In the genomic region with DNA sequence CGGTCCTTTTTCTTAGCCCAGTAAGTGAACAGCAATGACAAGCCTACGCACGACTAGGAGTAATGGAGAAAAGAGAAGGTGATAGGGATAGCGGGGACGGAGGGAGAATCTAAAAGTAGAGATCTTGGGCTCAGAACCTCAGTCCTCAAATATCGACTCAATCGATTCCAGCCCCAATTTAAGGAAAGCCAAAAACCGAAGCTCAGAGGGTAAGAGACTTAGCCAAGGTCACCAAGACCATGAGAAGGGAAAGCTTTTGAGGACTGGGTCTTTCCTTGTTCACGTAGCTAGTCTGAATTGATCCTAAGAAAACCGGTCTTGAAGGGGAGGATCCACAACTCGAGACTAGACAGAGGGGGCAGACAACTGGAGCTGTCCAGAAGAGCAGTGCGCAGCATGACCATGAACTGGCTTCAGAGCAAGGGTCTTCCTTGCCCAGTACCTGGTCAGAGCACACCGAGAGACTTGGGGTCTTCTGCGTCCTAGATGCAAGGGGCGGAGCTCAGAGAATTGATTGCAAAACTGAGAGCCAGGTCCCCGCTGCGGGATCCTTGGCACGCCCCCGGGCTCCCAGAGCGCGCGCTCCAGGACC, we compare ENCODE assay signal across 10 mouse cellular contexts. TPM values are rescaled to one million over a fixed set of nuclear protein-coding genes. Genes with fewer than 3 reads are reported as not detected.
A peak's percentile ranks its signal among the peaks of the same experiment; 100 is the strongest.
DNase-seq lines count a peak whose midpoint lies in the region; ATAC-seq and TF ChIP-seq lines count a peak whose summit lies in the region.
"Had no signal": no experiment of that assay in that cellular context is flagged by ENCODE, and none has a peak within 500 bp of the region (broad histone marks: within the 10 kb centered on the region; RNA-seq: fewer than 3 reads in every experiment).

No protein-coding gene starts in this region.

- H3K36me3 ChIP-seq in heart, embryonic 14.5 days (ENCODE audit: control insufficient read depth, insufficient read depth, low read length) = no peaks in the 10 kb centered on the region
- H3K36me3 ChIP-seq in hindbrain, embryonic 10.5 days = no peaks in the 10 kb centered on the region
- no peaks in the 10 kb centered on the region for H3K36me3 ChIP-seq in midbrain, embryonic 11.5 days (ENCODE audit: control insufficient read depth, insufficient read depth, low read length)
- H3K36me3 ChIP-seq: G1E had no signal

- under 1% methylated on average over 22 of the region's 22 CpGs for WGBS in heart, embryonic 14.5 days
- WGBS in hindbrain, embryonic 10.5 days = under 1% methylated on average over 22 of the region's 22 CpGs
- WGBS in midbrain, embryonic 11.5 days = under 1% methylated on average over 22 of the region's 22 CpGs

- peak overlapping the region; percentile 89 for H3K4me2 ChIP-seq in heart, embryonic 14.5 days (ENCODE audit: low read length)
- peak overlapping the region; percentile 94 for H3K4me2 ChIP-seq in midbrain, embryonic 11.5 days

- peak overlapping the region; percentile 64 to 86 for H3K4me3 ChIP-seq in heart, embryonic 14.5 days (ENCODE audit: control insufficient read depth in 1 of 2, insufficient read depth in 1 of 2, low read depth in 1 of 2, low read length in 2 of 2)
- peak overlapping the region; percentile 84 for H3K4me3 ChIP-seq in hindbrain, embryonic 10.5 days
- H3K4me3 ChIP-seq in midbrain, embryonic 11.5 days (ENCODE audit: low read depth, low read length) = peak overlapping the region; percentile 58

- H3K4me1 ChIP-seq in heart, embryonic 14.5 days (ENCODE audit: control insufficient read depth in 2 of 2, insufficient read depth in 2 of 2, low read length in 2 of 2) = peaks cover 5 to 6% of the 10 kb centered on the region in 2 experiments
- peaks cover 24% of the 10 kb centered on the region for H3K4me1 ChIP-seq in hindbrain, embryonic 10.5 days (replicated peaks)
- H3K4me1 ChIP-seq in midbrain, embryonic 11.5 days (ENCODE audit: control insufficient read depth, insufficient read depth, low read length) = peaks cover 3% of the 10 kb centered on the region; the same call in 1 of the 2 replicates

- DNase-seq in heart, postnatal 14 days = no peak
- DNase-seq in brain, embryonic 14.5 days (ENCODE audit: low read depth) = peak; percentile 57
- no peak for DNase-seq in hindbrain, embryonic 10.5 days (ENCODE audit: low spot score)
- DNase-seq in midbrain, embryonic 11.5 days (ENCODE audit: low spot score, missing footprints) = peak; percentile 97
- no peak for DNase-seq in right cerebral cortex, adult 18-20 months
- no peak for DNase-seq in thymus, postnatal 25 days
- no peak for DNase-seq in cerebellum, postnatal 14 days

- no peak; the same call in 1 of the 2 replicates for ATAC-seq in heart, embryonic 14.5 days (ENCODE audit: insufficient number of reproducible peaks, insufficient read depth, low FRiP score, low read depth)
- no peak; the same call in 1 of the 2 replicates for ATAC-seq in midbrain, embryonic 11.5 days (ENCODE audit: low FRiP score)

- no peak overlapping the region for H3K27ac ChIP-seq in heart, embryonic 14.5 days (replicated peaks in 1 of 2; ENCODE audit: control insufficient read depth in 1 of 2, insufficient read depth in 1 of 2, low read depth in 2 of 2, low read length in 2 of 2)
- peak overlapping the region; percentile 88 for H3K27ac ChIP-seq in hindbrain, embryonic 10.5 days
- no peak overlapping the region for H3K27ac ChIP-seq in midbrain, embryonic 11.5 days (ENCODE audit: low read depth, low read length)

- intact Hi-C loops in heart, postnatal 14 days (cut with DNase I) = loop anchor here (10.0 kb wide), 1 partner anchor 748 kb away; no protein-coding TSS in a partner anchor

- no peak for TF ChIP-seq CTCF in brain, embryonic 14.5 days (IDR thresholded peaks at IDR 0.05; ENCODE audit: borderline replicate concordance, extremely low read depth, insufficient read depth, insufficient read length)

- no peaks in the 10 kb centered on the region for H3K9me3 ChIP-seq in heart, embryonic 14.5 days (ENCODE audit: control insufficient read depth, low read length)
- H3K9me3 ChIP-seq in hindbrain, embryonic 10.5 days = no peaks in the 10 kb centered on the region
- no peaks in the 10 kb centered on the region for H3K9me3 ChIP-seq in midbrain, embryonic 11.5 days (ENCODE audit: control insufficient read depth, low read length)

- TF ChIP-seq POLR2A in brain, embryonic 14.5 days (IDR thresholded peaks at IDR 0.05; ENCODE audit: borderline replicate concordance, extremely low read depth, insufficient read depth, insufficient read length, poor library complexity, severe bottlenecking) = no peak

- H3K27me3 ChIP-seq in heart, embryonic 14.5 days (ENCODE audit: control insufficient read depth, insufficient read depth, low read length) = peaks cover 53% of the 10 kb centered on the region
- peaks cover 51% of the 10 kb centered on the region for H3K27me3 ChIP-seq in hindbrain, embryonic 10.5 days (ENCODE audit: insufficient read depth, poor library complexity, severe bottlenecking)
- peaks cover 19% of the 10 kb centered on the region for H3K27me3 ChIP-seq in midbrain, embryonic 11.5 days (ENCODE audit: control insufficient read depth, insufficient read depth, low read length)

- peak overlapping the region; percentile 60 for H3K9ac ChIP-seq in heart, embryonic 14.5 days (ENCODE audit: low read length)
- peak overlapping the region; percentile 86 for H3K9ac ChIP-seq in midbrain, embryonic 11.5 days (ENCODE audit: low read length)

RNA-seq across cellular contexts. Expression of gene Astn2, which starts 1.2 kb away (rescaled TPM):
- 0.61 and 0.67 TPM in 2 replicates for polyA plus RNA-seq in heart, embryonic 14.5 days (2014; fragmentation: Nextera tagmentation; extraction: Ambion mirVana)
- 1 to 10 TPM; 1.7 to 1.9 TPM for total RNA-seq in heart, postnatal 14 days (2021)
- polyA plus RNA-seq in brain, embryonic 14.5 days (2012; rRNA removed) = 11.8 and 23.7 TPM in 2 replicates
- polyA plus RNA-seq in hindbrain, embryonic 10.5 days (2016; fragmentation: Nextera tagmentation; extraction: Ambion mirVana) = 0.56 and 0.77 TPM in 2 replicates
- polyA plus RNA-seq in midbrain, embryonic 11.5 days (2014; fragmentation: Nextera tagmentation; extraction: Ambion mirVana) = 0.51 and 0.57 TPM in 2 replicates
- total RNA-seq: G1E; hematopoietic stem cell, adult 5-6 weeks had no signal
- polyA plus RNA-seq: G1E had no signal

Comparison
In these comparisons a context has a peak if more than half of its experiments do, and no peak if none do; other contexts are left out.
1. DNase-seq: peak in brain, embryonic 14.5 days (single experiment) and midbrain, embryonic 11.5 days (single experiment); none in heart, postnatal 14 days (0 of 2), hindbrain, embryonic 10.5 days (single experiment), right cerebral cortex, adult 18-20 months (single experiment), thymus, postnatal 25 days (single experiment) and cerebellum, postnatal 14 days (0 of 2).
2. Peak in every context shown above with its lines, with median percentiles within 50 percentile points of each other: H3K4me3 ChIP-seq.